Mouse (Mus musculus): ENCODE measurements around the gene Kif1a.

The Kif1a gene

DNA sequence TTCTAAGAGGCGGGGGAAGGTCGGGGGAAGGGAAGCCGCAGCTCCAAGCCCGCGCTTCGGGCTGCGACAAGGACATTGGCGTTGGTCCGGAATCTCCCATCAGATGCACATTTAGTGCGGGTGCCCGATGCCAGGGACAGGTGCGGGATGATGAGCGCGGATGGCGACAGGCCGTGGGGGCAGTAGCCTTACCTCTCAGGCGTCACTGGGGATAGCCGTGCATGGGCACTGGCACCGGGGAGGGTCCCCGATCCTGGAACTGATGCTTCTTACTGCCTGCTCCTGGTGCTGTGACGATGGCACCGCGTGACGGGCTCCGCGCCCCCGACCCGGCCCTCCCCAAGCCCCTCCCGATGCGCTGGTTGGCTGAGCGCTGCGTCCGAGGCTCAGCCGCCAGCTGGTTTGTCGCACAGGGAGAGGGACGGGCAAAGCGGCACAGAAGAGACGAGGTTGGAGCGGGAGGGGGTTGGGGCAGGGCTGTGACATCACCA is at the start of gene Kif1a:
Kif1a (minus strand) TSS at position 381 of the 491 bp plus-strand sequence.
- DNase-seq (ENCODE audit: low read depth), result no peak

DNA sequence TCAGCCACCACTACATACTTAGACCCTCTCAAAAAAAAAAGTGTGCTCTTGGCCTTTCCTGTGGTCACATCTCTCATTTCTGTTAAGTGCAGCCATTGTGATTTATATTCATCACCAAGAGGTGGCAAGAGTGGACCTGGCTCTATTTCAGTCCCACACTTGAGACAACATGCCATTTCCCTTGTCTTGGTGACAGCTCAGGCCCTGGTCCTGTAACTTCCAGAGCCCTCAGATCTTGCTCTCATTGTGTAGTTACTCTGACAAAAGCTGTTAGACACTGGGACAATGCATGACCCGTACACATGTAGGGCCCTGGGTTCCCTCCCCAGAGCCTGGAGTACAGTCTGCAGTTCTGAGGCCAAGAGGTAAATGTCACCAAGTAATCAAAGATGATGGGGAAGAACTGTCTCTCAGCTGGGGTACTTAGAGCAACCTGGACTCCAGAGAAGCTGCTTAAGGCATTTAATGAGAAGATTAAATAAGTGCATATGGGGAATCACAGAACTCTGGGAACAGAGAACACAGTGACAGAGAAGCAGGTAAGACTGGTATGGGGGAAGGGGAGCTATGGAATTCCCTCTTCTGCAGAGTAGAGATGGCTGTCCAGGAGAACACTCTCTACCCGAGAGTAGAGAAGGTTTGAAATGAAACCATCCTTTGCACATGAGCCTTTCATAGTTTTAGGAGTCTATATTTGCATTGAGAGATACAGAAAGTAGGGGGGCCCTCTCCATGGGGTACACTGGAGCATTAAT is 49.3 kb upstream of the Kif1a start:
- DNase-seq (ENCODE audit: low read depth), result no peak

DNA sequence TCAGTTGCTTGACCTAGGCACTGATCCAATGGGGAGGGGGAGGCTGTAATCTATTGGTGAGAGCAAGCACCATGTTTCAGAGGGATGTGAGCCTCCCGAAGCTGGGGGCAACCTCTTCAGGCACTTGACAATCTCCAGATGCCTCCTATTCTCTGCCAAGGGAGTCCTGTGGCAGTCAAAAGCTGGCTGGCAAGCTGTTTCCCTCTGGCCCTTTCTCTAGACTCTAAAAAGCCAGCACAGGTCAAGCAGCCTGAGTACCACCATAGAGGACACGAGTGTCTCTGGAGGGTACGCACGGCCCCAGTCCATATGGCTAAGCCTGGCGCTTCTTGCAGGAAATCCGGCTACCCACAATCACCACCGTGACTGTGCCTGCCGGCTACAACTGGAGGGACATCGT is 42.4 kb upstream of the Kif1a start:
- no peak for DNase-seq (ENCODE audit: low read depth)

DNA sequence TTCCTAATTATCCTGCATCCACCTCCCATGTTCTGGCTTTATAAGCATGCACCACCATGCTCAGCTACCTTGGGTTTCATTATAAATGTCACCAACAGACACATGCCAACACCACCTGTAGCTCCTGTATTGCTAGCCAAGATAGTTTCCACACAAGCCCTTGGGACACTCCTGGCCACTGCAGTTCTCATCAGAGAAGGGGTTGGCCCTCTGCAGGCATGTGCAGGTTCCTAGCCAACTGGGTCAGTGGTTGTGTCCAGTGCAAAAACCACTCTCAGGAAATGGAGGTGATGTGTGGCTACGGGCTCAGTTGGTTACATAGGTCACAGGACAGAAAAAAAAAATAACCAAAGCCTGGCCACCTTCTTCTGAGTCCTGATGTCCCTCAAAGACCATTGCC is 41.1 kb upstream of the Kif1a start:
- no peak for DNase-seq (ENCODE audit: low read depth)

DNA sequence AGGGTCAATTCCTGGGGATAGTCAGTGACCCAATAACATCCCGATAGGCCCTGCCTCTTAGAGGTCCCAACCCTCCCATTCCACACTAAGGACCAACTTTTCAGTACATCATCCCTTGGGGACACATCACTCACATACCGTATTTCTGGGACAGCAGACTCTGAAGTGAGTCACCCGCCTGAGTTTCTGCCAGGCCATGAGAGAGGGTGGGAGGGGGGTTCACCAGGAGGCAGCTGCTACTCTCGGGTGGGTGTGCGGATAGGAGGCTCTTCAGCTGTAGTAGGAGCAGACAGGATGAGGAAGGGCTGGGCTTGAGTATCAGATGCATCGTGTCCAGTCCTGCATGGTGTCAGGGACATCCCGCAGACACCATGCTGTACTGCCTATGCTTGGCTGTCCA is 38.0 kb upstream of the Kif1a start:
- DNase-seq (ENCODE audit: low read depth), result no peak

DNA sequence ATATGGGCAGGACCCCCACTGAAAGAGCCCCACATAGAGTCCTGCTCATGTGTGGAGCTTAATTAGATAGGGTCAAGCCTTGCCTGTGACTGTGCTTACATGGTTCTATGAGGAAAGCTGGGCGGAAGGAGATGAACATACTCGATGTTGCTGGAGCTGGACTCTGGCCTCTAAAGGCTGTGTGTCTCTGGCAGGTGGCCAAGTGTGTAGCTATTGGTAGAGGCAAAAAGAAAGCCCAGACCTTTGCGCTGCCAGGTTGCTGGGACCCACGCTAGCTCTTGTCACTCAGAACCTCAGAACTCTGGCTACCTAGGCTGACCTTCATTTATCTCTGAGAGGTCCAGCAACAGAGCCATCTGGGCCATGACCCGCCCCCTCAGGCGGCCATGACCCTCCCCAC is 36.8 kb upstream of the Kif1a start:
- DNase-seq (ENCODE audit: low read depth), result no peak

DNA sequence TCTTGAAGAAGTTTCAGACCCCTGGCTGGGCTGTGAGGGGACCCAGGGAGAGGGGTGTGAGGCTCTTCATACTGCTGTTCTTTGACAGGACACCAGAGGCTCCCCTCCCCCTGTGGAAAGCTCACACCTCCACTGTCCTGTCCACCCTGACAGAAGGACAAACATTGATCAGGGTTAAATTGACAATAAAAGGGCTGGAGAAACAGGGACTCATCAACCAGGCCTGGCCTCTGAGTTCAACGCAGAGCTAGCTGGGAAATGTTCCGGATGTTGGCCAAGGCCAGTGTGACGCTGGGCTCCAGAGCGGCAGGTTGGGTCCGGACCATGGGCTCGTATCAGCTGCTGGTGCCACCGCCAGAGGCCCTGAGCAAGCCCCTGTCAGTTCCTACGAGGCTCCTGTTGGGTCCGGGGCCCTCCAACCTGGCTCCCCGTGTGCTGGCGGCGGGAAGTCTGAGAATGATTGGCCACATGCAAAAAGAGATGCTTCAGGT is 33.3 kb upstream of the Kif1a start, which contains the start of gene Agxt:
Agxt (plus strand) TSS at position 205 of the 491 bp plus-strand sequence.
- DNase-seq (ENCODE audit: low read depth), result no peak

DNA sequence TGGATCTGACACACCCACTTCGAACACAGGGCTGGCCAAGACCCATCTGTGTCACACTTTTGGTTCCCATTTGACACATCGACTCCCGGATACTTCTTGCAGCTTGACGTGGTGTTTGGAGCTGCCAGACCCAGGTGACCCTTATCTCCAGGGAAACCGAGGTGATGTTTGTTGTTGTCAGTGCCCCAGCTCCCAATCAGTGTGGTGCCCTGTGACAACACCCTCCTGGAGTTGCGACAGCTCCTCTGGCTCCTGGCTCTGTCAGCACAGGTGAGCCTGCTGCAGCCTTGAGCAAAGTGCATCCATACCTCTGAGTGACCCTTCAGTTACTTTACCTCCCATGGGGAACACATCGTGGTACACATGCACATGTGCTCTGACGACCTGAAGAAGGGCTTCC is 30.9 kb upstream of the Kif1a start:
- no peak for DNase-seq (ENCODE audit: low read depth)

DNA sequence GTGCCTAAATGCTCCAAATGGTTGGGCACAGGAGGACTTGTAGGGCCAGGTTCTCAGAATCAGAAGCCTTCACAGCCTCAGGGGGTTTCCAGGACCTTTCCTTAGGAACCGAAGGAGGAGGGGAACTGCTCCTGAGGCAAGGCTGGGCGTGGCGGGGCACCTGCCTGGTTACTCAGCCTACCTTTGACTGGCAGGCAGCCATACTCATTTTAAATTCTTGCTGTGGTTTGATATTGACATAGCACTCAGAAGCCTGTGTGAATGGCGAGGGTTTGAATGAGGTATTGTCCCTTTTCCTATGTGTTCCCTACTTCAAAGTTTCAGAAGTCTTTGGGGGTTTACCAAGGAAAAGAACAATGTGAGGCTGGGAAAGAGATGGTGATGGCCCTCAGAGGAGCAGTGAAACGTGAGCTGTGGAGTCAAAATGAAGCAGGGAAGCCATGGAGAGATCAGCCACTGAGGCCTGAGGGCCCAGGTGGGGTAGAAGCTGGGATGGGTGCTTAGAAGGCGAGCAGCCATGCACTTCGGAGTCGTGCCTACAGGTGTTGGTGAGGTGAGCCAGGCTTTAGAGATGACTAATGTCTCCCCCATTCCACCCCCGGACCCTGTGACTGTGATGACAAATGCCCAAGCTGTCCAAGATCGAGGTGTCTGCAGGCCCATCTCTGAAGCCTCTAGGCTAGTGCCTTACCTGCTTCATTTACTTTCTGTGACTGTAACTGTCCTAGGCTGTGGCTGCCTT is 28.7 kb upstream of the Kif1a start:
- no peak for DNase-seq (ENCODE audit: low read depth)

DNA sequence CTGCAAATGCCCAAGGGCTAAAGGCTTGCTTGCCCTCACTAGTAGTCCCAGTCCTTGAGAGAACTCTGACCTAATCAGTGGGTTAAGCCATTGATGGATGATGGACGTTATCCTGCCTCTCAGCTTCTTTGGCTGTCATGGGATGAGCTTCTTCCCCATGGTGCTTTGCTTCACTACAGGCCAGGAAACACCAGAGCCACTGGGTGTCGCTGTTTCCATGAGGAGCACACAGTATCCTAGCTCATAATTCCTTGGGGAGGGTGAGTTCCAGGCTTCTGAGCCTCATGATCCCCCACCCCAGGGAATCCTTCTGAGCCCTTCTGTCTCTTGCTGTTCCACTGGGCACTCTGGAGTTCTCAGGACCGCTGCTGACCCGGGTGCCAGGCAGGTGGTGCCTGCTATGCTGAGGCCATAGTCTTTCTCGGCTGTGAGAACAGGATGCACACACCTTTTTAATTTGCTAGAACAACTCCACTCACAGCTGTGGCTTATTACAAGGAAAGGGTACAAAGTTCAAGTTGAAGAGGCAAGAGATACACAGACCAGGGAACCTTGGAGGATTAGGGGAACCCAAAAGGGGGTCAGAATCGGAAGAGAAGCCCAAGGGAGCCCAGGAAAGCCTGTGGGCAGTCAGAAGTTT is 27.1 kb upstream of the Kif1a start:
- no peak for DNase-seq (ENCODE audit: low read depth)

DNA sequence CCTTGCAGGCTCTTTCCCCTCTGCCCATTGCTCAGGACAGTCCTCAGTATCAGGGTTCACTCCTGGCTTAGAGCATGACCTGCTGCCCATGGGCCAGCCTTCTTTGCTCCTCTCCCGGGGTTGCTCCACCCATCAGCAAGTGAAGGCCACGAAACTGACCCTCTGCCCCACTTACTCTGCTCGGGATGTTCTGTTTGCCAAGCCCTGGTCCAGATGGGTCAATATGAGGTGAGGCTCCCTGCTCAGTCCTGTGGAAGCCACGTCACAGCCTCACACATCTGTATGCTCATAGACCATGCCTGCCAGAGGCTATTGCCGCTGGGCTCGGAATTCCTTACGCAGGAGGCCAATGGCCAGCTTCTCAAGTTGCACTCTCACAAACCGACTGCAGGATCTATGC is 26.5 kb upstream of the Kif1a start:
- no peak for DNase-seq (ENCODE audit: low read depth)

DNA sequence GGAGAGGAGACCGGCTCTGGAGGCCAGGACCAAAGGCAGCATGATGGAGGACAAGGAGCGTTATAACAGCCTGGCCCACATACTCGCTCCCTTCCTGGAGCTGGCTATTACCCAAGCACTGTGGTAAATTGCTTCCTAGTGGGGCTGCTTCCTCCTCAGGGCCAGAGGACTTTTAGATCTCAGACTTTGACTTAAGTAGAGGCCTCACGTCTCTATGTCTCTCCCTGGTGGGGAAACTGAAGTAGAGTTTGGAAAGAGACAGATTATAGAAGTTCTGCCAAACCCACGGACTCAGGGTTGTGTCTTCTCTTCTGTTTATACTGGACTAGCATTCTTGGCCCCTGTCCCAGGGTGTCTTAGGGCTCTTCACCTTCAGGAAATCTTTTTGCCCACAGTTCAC is 23.5 kb upstream of the Kif1a start:
- no peak for DNase-seq (ENCODE audit: low read depth)

DNA sequence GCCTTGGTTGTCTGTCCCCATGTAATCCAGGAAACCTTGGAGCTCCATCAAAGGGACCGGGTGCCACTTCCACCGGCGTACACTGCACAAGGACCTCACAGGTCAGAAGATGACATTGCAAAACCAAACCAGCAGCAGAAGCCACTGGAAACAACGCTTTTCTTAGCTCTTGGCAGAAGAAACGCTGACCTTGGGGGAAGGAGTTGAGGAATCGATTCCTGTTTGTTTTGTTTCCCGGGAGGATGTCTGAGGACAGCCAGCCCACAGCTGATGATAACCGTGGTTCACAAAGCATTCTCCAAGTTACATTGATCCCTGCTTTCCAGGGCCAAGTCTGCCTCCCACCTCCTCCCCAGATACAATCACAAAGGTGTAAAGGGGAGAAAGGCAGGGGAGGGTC is 22.3 kb upstream of the Kif1a start:
- DNase-seq (ENCODE audit: low read depth), result no peak

DNA sequence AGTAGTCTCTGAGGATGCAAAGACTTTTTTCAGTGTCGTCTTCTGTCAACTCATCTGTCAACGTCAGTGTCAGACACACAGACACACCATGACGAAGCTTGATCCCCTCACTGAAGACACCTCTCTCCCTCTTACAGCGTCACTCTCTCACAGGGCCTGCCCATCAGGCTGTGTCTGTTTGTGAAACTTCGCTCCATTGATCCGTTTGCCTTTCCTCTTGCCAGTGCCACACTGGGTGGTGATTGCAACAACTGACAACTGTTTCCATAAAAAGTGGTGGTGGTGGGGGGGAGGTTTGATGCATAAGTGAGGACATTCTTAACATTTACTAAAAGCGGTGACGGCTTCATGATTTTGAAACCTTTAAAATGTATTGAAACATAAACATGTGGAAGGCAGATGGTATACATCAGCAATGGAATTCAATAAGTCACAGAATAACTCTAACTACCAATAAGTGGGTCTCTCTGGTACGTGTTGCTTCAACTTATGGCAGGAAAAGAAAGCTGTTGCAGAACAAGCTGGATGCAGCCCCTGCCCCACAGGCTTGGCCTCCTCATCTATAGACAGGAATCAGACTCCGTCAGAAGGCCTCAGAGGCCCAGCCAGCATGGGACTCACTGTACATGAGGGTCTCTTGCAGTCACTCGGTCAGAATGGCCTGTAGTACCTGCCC is 21.6 kb upstream of the Kif1a start:
- no peak for DNase-seq (ENCODE audit: low read depth)

DNA sequence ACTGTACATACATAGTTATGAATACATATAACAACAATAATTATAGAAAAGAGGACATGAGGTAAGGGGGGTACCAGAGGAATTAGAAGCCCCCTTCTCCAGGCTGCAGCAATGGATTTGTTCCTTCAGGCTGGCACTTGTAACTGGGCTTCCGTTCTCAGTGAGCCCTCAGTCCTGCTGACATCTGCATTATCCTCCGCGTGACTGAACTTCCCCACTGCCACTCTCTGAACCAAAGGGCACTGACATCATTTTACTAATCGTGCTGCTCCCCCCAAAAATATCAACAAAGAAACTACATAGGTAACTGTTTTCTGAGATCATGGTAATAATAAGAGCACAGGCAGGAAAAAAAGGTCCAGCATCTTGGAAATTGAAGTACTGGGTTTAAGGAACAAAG is 17.1 kb upstream of the Kif1a start:
- no peak for DNase-seq (ENCODE audit: low read depth)

DNA sequence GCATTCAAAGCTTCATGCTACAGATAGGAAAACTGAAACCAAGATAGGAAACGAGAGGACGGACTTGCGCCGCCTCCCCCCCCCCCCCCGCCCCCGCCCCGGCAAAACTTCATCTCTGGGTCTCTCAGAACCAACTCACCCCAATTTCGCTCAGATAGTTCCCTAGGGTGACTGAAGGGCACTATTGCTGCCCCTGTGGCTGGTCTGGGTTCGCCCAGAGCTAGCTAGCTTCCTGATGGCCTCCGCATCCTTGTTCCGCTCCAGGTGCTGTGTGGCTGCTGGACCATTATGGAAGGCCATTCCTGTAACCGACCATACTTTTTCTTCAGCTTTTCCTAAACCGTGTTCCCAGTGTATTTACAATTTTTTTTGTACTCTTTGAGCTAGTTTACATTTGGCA is 13.7 kb upstream of the Kif1a start:
- DNase-seq (ENCODE audit: low read depth), result no peak

DNA sequence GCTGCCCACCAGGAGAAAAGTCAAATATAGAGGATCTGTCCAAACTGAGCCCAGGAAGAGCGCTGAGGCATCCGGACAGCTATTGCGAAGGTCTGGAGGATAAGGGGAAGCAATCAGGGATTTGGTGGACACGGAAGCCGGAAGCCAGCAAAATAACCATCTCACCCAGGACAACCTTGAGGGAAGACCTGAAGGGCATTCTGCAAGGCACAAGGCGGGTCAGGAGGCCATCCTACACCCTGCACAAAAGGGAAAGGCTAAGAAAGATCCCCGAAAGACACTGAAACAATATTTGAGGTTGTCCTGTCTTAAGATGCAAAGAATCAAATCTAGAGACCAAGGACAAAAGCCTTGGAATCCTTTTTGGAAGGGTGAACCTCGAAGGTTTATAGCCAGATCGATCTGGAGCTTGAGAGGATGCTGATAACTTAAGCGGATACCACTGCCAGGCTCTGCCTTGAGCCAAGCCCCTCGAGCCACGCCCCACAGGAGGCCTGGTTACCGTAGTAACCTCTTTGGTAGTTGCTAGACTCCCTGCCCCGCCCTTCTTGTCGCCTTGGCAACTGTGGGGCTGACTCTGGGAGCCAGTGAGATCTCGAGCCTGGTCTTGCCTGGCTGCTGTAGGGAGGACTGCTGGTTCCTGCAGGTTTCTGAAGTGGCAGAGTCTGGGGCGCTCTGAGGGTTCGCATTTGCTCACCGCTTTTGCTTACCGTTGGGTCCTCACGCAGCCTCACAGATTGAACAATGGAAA is 13.1 kb upstream of the Kif1a start:
- peak; percentile 15 for DNase-seq (ENCODE audit: low read depth)

DNA sequence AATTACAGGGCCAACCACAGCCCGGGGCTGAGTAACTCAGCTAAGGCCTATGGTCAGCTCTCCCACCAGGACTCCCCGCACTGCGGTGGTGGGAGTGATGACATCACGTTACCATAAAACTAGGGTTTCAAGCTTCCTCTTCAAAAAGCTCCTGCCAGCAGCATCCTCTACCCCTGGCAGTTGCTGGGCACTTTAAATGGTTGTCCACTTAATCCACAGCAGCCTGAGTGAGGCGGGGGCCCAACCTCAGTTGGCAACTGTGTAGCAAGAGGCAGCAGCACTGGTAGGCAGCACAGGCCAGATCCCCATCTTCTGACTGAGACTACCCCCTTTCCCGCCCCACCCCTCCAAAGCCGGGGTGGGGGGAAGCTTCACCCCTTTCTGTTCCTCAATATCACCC is 949 bp upstream of the Kif1a start:
- no peak for DNase-seq (ENCODE audit: low read depth)

DNA sequence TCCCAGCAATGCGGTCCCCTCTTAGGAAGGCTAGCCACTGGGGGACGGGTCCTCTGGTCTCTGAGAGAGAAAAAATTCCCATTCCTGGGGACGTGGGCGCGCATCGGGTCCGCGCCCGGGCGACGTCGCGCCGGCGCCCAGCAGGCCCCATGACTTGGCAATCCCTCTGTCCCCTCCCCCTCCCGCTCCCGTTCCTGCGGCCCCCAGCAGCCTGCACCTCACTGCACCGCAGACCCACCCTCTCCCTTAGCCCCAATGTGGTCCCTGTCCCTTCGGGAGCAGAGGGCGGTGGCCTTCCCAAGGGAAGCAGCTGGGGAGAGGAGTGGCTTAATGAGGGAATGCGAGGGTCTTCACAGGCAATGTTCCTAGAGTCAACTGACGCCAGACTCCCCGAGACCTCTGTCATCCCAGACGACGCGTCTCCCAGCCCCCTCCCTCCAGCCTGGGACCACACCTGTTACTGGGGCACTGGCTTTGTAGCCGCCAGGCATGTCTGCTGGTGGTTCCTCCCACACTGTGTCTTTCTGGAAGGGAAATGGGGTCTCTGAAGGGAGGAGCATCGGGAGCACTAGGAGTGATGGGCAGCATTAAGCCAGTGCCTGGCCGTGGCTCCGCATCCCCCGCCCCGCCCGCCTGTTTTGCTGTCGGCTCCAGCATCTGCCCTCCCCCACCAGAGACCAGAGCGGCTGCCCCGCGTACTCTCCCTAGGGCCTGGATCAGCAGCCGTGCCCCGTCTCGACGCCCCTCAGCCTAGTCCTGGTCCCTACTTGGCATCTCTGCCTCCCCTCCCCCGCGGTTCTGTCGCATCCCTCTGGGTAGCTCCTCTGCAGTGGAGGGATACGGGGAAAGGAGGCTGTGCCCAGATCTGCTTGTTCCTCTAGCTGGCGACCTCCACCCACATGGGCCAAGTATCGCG is 917 bp downstream of the Kif1a start:
- no peak for DNase-seq (ENCODE audit: low read depth)

DNA sequence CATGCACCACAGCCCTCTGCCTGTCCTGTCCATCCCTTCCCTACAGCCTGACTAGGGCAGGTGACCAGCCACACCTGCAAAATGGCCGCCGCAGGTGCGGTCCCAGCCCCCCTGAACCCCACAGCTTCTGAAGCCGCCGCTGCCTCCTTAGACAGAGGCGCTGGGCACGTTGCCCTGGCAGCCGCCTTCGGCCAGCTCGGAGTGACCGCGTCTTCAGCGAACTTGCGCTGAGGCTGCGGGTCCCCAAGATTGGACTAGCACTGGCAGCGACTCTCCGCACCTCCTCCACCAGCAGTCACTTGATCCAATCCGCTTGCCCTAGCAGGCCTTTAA is 1.5 kb downstream of the Kif1a start:
- DNase-seq (ENCODE audit: low read depth), result no peak

DNA sequence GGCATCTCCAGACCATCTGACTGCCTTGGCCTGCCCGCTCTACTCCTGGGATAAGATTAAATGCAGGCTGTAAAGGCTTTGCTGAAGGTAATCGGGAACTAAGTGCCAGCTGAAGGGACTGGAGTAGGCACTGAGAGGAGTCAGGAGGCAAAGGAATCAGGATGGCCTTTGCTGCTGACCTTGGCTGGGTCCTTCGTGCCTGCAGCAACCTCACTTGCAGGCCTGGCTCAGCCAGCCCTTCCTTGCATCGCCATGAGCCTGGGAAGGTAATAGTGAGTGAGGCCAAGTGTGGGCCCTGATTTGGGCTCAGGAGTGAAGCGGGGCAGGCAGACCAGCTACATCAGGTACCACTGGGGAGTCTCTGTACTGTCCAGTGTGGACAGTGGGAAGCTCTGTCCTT is 2.8 kb downstream of the Kif1a start:
- no peak for DNase-seq (ENCODE audit: low read depth)
